Mouse (Mus musculus): ENCODE measurements around the gene Tspan4. TPM values are rescaled to one million over a fixed set of nuclear protein-coding genes. Genes with fewer than 3 reads are reported as not detected.

Gene Tspan4
- polyA plus RNA-seq, 1 experiment from 2014 or later, result 107 TPM

DNA sequence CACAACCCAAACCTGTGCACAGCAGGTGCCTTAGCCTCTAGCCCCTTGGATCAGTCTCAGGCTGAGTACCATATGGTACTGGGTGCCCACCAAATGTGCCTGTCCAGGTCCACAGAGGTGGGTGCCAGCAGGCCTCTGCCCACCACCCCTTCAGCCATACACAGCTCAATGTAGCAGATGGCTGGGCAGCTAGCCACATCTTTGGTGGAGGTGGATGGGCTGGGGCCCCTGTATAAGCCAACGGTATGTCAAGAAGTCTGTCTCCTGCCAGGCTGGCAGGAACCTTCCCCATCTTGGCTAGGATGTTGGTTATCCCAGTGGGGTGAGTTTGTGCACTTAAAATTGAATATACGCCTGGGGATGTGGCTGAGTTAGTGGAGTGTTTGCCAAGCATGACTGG is 10.6 kb downstream of the Tspan4 start:
- WGBS, result 69% methylated on average over 2 of the region's 2 CpGs
- no peak overlapping the region for H3K4me3 ChIP-seq (ENCODE audit: low read depth, low read length)
- no peak for ATAC-seq

DNA sequence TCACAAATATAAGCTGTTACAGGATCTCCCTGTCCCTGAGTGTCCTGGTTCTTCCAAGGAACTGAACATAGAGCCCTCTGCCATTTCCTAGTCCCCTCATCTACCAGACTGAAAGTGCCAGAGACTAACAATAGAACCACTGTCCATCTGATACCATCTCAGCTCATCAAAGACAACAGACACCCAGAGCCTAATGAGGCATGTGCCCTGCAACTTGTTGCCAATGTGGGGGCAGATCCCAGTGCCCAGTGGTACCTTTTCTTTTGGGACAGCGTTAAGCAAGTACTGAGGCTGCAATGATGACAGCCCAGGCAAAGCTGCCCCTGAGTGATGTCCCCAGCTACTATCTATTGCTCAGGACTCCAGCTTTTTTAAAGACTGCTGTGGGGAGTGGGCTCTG is 11.2 kb downstream of the Tspan4 start:
- no peak overlapping the region for H3K4me2 ChIP-seq (replicated peaks; ENCODE audit: low read depth, low read length)
- 83% methylated on average over 1 of the region's 1 CpGs for WGBS
- 0 out of 2 replicates have a peak, but pooled peaks cover 3% of the 10 kb centered on the region for H3K27me3 ChIP-seq (replicated peaks; ENCODE audit: insufficient read depth, low read length)
- H3K4me3 ChIP-seq (ENCODE audit: low read depth, low read length), result no peak overlapping the region
- no peak overlapping the region for H3K9ac ChIP-seq (replicated peaks; ENCODE audit: low read depth)
- TF ChIP-seq EP300 (IDR thresholded peaks at IDR 0.05), result no peak
- TF ChIP-seq CTCF (IDR thresholded peaks at IDR 0.05), result no peak
- ATAC-seq (no peak), DNase-seq (ENCODE audit: low spot score) (no peak)
- no peak overlapping the region for H3K27ac ChIP-seq (ENCODE audit: low read length)
- no peaks in the 10 kb centered on the region for H3K36me3 ChIP-seq (ENCODE audit: insufficient read depth, low read length)
- H3K9me3 ChIP-seq (ENCODE audit: low read length), result no peaks in the 10 kb centered on the region
- H3K4me1 ChIP-seq (ENCODE audit: insufficient read depth, low read depth, low read length), result peaks cover 14% of the 10 kb centered on the region

More for the DNA sequence above, 10.6 kb downstream of the Tspan4 start:
- Histone ChIP-seq H3K4me1 (ENCODE audit: insufficient read depth, low read depth, low read length) (peaks cover 19% of the 10 kb centered on the region), H3K36me3 (ENCODE audit: insufficient read depth, low read length) (no peaks in the 10 kb centered on the region), H3K4me2 (replicated peaks; ENCODE audit: low read depth, low read length) (no peak overlapping the region), H3K27me3 (replicated peaks; ENCODE audit: insufficient read depth, low read length) (0 out of 2 replicates have a peak, but pooled peaks cover 3% of the 10 kb centered on the region), H3K9ac (replicated peaks; ENCODE audit: low read depth) (no peak overlapping the region), H3K27ac (ENCODE audit: low read length) (no peak overlapping the region), H3K9me3 (ENCODE audit: low read length) (no peaks in the 10 kb centered on the region)
- DNase-seq (ENCODE audit: low spot score), result no peak
- no peak for TF ChIP-seq EP300 (IDR thresholded peaks at IDR 0.05)
- TF ChIP-seq CTCF (IDR thresholded peaks at IDR 0.05), result no peak

DNA sequence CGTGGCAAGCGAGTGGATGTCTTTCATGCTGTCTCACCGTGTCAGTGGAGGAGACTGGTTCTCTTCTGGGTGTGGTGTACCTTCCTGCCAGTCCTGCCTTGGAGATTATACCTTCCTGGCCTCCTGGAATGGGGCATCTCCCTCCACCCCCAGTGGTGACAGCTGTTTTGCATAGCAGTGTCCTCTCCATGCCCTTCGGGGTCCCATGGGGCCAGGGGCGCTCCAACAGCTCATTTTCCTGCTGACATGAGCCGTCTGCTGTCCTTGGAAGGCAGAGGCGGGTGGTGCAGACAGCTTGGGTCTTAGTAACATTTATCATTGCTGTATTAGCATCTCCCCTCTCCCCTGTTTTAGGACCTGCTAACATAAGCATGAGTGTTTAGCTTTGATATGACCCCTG is 12.1 kb downstream of the Tspan4 start:
- TF ChIP-seq EP300 (IDR thresholded peaks at IDR 0.05) (no peak), CTCF (IDR thresholded peaks at IDR 0.05) (no peak)
- no peak overlapping the region for H3K9ac ChIP-seq (replicated peaks; ENCODE audit: low read depth)
- DNase-seq (ENCODE audit: low spot score), result no peak
- H3K4me3 ChIP-seq (ENCODE audit: low read depth, low read length), result no peak overlapping the region
- H3K36me3 ChIP-seq (ENCODE audit: insufficient read depth, low read length), result no peaks in the 10 kb centered on the region
- 80% methylated on average over 7 of the region's 7 CpGs for WGBS
- no peak overlapping the region for H3K27ac ChIP-seq (ENCODE audit: low read length)
- ATAC-seq, result no peak
- no peaks in the 10 kb centered on the region for H3K27me3 ChIP-seq (replicated peaks; ENCODE audit: insufficient read depth, low read length)
- peaks cover 7% of the 10 kb centered on the region; the same call in 1 of the 2 replicates for H3K4me1 ChIP-seq (ENCODE audit: insufficient read depth, low read depth, low read length)
- no peak overlapping the region for H3K4me2 ChIP-seq (replicated peaks; ENCODE audit: low read depth, low read length)
- no peaks in the 10 kb centered on the region for H3K9me3 ChIP-seq (ENCODE audit: low read length)

DNA sequence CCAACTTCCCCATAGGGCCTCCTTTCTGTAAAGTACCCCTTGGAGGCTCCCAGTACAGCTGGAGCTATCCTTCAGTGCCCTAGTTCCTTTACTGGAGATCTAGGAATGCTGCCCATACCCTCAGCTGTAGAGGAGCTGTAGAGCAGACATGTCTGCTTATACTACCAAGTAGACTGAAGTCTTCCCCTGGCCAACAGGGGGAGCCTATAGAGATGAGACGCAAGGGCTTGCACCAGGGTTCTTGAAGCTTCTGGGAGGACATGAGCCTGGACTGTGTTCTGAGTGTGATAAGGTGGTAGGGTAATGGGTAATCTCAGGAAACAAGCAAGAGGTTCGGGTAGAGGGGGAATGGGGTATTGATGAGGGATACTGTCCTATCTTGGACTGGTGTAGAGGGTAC is 16.1 kb downstream of the Tspan4 start:
- H3K36me3 ChIP-seq (ENCODE audit: insufficient read depth, low read length), result no peaks in the 10 kb centered on the region; the same call in 1 of the 2 replicates

DNA sequence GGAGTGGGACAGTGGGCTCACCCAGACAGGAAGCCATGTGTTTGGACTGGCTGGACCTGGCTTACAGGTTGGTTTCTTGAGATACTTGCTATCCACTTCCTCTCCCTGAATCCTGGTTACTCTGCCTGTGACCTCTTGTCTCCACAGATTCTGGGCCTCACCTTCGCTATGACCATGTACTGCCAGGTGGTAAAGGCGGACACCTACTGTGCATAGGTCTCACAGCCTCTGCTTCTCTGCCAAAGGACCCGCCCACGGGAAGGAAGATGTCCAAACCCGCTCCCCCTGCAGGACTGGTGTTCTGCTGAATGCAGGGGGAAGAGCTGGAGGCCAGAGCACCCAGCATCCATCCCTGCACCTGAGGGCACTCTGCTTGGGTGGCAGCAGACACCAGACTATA is 17.7 kb downstream of the Tspan4 start:
- Histone ChIP-seq H3K36me3 (ENCODE audit: insufficient read depth, low read length) (no peaks in the 10 kb centered on the region; the same call in 1 of the 2 replicates), H3K27ac (ENCODE audit: low read length) (no peak overlapping the region), H3K27me3 (replicated peaks; ENCODE audit: insufficient read depth, low read length) (no peaks in the 10 kb centered on the region), H3K4me2 (replicated peaks; ENCODE audit: low read depth, low read length) (no peak overlapping the region), H3K4me1 (ENCODE audit: insufficient read depth, low read depth, low read length) (no peaks in the 10 kb centered on the region), H3K9ac (replicated peaks; ENCODE audit: low read depth) (no peak overlapping the region), H3K9me3 (ENCODE audit: low read length) (no peaks in the 10 kb centered on the region), H3K4me3 (ENCODE audit: low read depth, low read length) (no peak overlapping the region)
- TF ChIP-seq CTCF (IDR thresholded peaks at IDR 0.05), result no peak
- no peak for TF ChIP-seq EP300 (IDR thresholded peaks at IDR 0.05)
- DNase-seq (ENCODE audit: low spot score) (no peak), ATAC-seq (no peak)
- 81% methylated on average over 5 of the region's 5 CpGs for WGBS

More for the DNA sequence above, 16.1 kb downstream of the Tspan4 start:
- Histone ChIP-seq H3K27ac (ENCODE audit: low read length) (no peak overlapping the region), H3K27me3 (replicated peaks; ENCODE audit: insufficient read depth, low read length) (no peaks in the 10 kb centered on the region), H3K9me3 (ENCODE audit: low read length) (no peaks in the 10 kb centered on the region), H3K4me2 (replicated peaks; ENCODE audit: low read depth, low read length) (no peak overlapping the region), H3K4me1 (ENCODE audit: insufficient read depth, low read depth, low read length) (no peaks in the 10 kb centered on the region), H3K4me3 (ENCODE audit: low read depth, low read length) (no peak overlapping the region), H3K9ac (replicated peaks; ENCODE audit: low read depth) (no peak overlapping the region)
- TF ChIP-seq CTCF (IDR thresholded peaks at IDR 0.05) (peak; percentile 53), EP300 (IDR thresholded peaks at IDR 0.05) (no peak)
- 66% methylated on average over 2 of the region's 2 CpGs for WGBS
- ATAC-seq, result no peak
- DNase-seq (ENCODE audit: low spot score), result no peak

DNA sequence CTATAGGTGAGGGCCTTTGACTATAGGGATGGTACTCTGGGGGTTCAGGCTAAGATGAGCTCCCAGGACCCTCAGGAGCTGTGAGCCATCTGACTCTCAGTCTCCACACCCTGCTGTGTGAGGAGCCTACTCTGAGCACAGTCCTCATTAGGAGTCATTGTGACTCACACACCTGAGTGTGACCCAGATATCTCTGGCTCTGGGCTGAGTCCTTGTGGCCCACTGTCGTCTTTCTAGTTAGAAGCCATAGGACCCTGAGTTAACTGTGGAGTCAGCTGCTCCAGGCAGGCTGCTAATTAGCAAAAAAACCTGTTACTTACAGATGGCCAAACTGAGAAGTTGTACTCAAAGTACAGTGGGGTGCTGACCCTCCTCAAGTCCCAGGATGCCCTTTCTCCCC is 18.7 kb downstream of the Tspan4 start:
- 65% methylated on average over 1 of the region's 1 CpGs for WGBS
- no peaks in the 10 kb centered on the region for H3K9me3 ChIP-seq (ENCODE audit: low read length)
- H3K36me3 ChIP-seq (ENCODE audit: insufficient read depth, low read length), result no peaks in the 10 kb centered on the region; the same call in 1 of the 2 replicates
- H3K4me1 ChIP-seq (ENCODE audit: insufficient read depth, low read depth, low read length), result no peaks in the 10 kb centered on the region
- no peak for DNase-seq (ENCODE audit: low spot score)
- H3K9ac ChIP-seq (replicated peaks; ENCODE audit: low read depth), result no peak overlapping the region
- H3K4me3 ChIP-seq (ENCODE audit: low read depth, low read length), result no peak overlapping the region
- TF ChIP-seq CTCF (IDR thresholded peaks at IDR 0.05) (no peak), EP300 (IDR thresholded peaks at IDR 0.05) (no peak)
- no peak for ATAC-seq
- H3K4me2 ChIP-seq (replicated peaks; ENCODE audit: low read depth, low read length), result no peak overlapping the region
- H3K27me3 ChIP-seq (replicated peaks; ENCODE audit: insufficient read depth, low read length), result no peaks in the 10 kb centered on the region
- no peak overlapping the region for H3K27ac ChIP-seq (ENCODE audit: low read length)

DNA sequence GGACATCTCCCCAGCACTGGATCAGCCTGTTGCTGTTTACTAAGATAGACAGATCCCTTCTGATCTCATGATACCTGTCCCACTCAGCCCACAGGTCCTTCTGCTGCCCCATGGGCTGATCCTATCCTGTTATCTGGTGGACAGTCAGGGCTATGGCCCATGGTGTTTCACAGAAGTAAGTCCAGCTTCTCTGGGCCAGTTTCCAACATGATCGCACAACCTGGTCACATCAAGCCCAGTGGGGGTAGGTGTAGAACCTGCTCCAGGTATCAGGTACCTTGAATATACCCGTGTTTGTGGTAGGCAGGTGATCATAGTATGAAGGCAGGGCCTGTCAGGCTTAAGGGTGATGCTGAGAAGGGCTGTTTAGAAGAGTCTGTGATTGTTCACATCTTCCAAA is 20.3 kb downstream of the Tspan4 start:
- DNase-seq (ENCODE audit: low spot score) (no peak), ATAC-seq (no peak)
- no peak overlapping the region for H3K4me2 ChIP-seq (replicated peaks; ENCODE audit: low read depth, low read length)
- H3K36me3 ChIP-seq (ENCODE audit: insufficient read depth, low read length), result no peaks in the 10 kb centered on the region; the same call in 1 of the 2 replicates
- no peak overlapping the region for H3K4me3 ChIP-seq (ENCODE audit: low read depth, low read length)
- no peaks in the 10 kb centered on the region for H3K4me1 ChIP-seq (ENCODE audit: insufficient read depth, low read depth, low read length)
- H3K9ac ChIP-seq (replicated peaks; ENCODE audit: low read depth), result no peak overlapping the region
- WGBS, result 83% methylated on average over 2 of the region's 2 CpGs
- H3K27me3 ChIP-seq (replicated peaks; ENCODE audit: insufficient read depth, low read length), result no peaks in the 10 kb centered on the region
- TF ChIP-seq EP300 (IDR thresholded peaks at IDR 0.05), result no peak
- no peak for TF ChIP-seq CTCF (IDR thresholded peaks at IDR 0.05)
- H3K27ac ChIP-seq (ENCODE audit: low read length), result no peak overlapping the region
- no peaks in the 10 kb centered on the region for H3K9me3 ChIP-seq (ENCODE audit: low read length)

Data from lung, postnatal 0 days (tissue).